Mouse (Mus musculus) left cerebral cortex, postnatal 14 days (tissue): ENCODE measurements at regions not wholly inside any gene's neighbourhood (a gene's known extent, or its start where the extent isn't known, plus 50 kb on each side); places are given as distances from the start of the nearest gene placed in this dataset.
A peak's percentile ranks its signal among the peaks of the same experiment; 100 is the strongest.

Source experiments
- DNase-seq, 2 experiments: peaks; one replicate each; pipeline ENCODE4 v3.0.0; 2021 to 2022; ENCODE audit warnings: low spot score in 2 of 2, mixed read lengths in 1 of 2
- intact Hi-C: fragments of 180-260 bp; cut with DNase I; formaldehyde crosslinking; loops from one replicate; pipeline ENCODE4 v1.15.1; 2025

DNA sequence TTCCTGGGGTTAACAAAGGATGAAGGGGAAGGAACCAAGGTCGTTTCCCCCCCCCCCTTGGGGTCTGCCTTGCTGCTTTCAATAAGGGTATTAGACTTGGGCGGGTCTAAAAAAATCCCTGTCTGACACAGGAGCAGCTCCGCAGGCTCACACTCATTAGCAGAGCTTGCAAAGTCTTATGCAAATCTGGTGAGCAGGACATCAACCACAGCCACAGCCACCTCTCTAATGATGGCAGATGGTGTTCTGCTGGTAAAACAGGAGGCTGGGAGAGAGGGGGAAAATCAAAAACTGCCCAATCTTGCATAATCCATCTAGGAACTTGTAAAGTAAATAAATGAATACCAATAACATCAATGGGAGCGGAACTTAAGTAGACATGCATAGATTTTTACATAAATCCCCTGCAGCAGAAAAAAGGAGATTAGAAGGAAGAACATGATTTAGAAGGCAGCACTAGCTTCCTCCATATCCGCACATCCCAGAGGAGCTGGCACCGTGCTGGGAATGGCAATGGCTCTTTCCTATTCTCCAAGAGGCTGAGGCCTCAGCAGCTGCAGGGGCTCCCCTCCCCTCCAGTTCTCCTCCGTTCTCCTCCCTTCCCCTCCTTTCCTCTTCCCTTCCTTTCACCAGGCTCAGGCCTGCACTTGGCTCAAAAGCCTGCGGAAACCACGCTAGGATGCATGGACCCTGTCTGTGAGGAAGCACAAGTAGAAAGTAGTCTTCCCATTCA, 65.6 kb upstream of the Pirt start:
- DNase-seq = peak; percentile 4 to 9
- intact Hi-C loops = no loop called here
